In the genomic region with DNA sequence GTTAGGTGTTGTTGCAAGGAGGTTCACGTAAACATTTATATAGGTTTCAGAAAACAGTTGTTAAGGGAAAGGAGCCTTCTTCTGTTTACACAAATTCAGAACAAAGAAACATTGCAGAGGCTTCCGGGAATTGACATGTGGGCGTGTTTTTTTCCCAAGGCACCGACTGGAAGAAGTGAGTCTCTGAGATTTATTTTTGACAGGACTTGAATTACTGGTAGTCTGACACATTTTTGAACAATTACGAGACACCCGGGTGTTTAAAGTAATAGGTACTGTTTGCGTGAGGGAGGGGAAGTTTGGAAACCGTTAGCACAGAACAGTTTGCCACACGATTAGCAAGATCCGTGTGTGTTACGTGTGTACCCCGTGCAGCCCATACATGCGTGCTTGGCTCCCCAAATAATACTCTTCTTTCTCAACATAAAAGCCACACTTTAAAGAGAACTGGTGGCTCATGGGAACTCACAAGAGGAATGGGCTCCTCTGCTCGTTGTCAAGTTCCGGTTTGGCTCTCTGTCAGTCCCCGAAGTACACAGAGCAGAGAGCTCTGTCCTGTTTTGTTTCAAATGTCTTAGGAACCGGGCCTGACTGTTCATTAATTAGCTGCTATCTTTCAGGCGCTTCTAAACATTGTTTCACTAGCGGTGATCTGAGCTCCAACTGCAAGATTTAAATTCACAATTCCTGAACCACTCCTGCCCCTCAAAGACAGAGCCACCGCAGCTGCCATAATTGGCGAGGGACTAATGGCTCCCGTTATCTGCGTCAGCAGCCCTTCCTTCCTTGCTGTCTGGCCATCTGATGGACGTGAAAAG, we compare ENCODE assay signal across 7 mouse cellular contexts.
DNase-seq lines count a peak whose midpoint lies in the region; ATAC-seq and TF ChIP-seq lines count a peak whose summit lies in the region.

No protein-coding gene starts in this region.

- H3K36me3 ChIP-seq in intestine, postnatal 0 days (ENCODE audit: control insufficient read depth, insufficient read depth), result no peaks in the 10 kb centered on the region
- no peaks in the 10 kb centered on the region for H3K36me3 ChIP-seq in stomach, embryonic 15.5 days

- intact Hi-C loops in left cerebral cortex, postnatal 14 days (cut with DNase I), result no loop called here

- WGBS in intestine, postnatal 0 days, result 34% methylated on average over 24 of the region's 24 CpGs
- WGBS in stomach, embryonic 15.5 days, result 15% methylated on average over 24 of the region's 24 CpGs

- H3K9ac ChIP-seq in intestine, postnatal 0 days (ENCODE audit: low read depth, low read length), result no peak overlapping the region
- no peak overlapping the region for H3K9ac ChIP-seq in stomach, embryonic 15.5 days

- no peak overlapping the region for H3K4me3 ChIP-seq in intestine, postnatal 0 days (ENCODE audit: low read depth, low read length)
- H3K4me3 ChIP-seq in stomach, embryonic 15.5 days (replicated peaks), result no peak overlapping the region

- H3K27me3 ChIP-seq in intestine, postnatal 0 days (replicated peaks; ENCODE audit: control insufficient read depth, insufficient read depth, low read length), result no peaks in the 10 kb centered on the region
- H3K27me3 ChIP-seq in stomach, embryonic 15.5 days (replicated peaks), result no peaks in the 10 kb centered on the region

- H3K4me1 ChIP-seq in intestine, postnatal 0 days (replicated peaks; ENCODE audit: control insufficient read depth, insufficient read depth, low read length), result no peaks in the 10 kb centered on the region
- 0 out of 2 replicates have a peak, but pooled peaks cover 5% of the 10 kb centered on the region for H3K4me1 ChIP-seq in stomach, embryonic 15.5 days

- ATAC-seq in intestine, postnatal 0 days, result no peak
- peak; percentile 54; the same call in 1 of the 2 replicates for ATAC-seq in stomach, embryonic 15.5 days (ENCODE audit: insufficient read depth, low FRiP score, low read depth)

- no peak for TF ChIP-seq CTCF in intestine, postnatal 0 days (IDR thresholded peaks at IDR 0.05; ENCODE audit: low read depth)

- DNase-seq in fat pad, adult 2 months (ENCODE audit: extremely low read depth, low read depth, low spot score), result peak; percentile 19
- peak; percentile 96 for DNase-seq in heart, adult 11 months
- peak; percentile 47 to 53 for DNase-seq in lung, adult 18-20 months
- DNase-seq in left cerebral cortex, postnatal 14 days (ENCODE audit: low spot score in 2 of 2), result no peak
- no peak for DNase-seq in layer of hippocampus, adult 9-11 months

- H3K9me3 ChIP-seq in intestine, postnatal 0 days (ENCODE audit: control insufficient read depth), result no peaks in the 10 kb centered on the region
- no peaks in the 10 kb centered on the region for H3K9me3 ChIP-seq in stomach, embryonic 15.5 days

- peak overlapping the region; percentile 38 for H3K4me2 ChIP-seq in intestine, postnatal 0 days (replicated peaks; ENCODE audit: low read depth)
- H3K4me2 ChIP-seq in stomach, embryonic 15.5 days, result peak overlapping the region; percentile 46

- H3K27ac ChIP-seq in intestine, postnatal 0 days (ENCODE audit: low read depth, low read length), result peak overlapping the region; percentile 30; the same call in 1 of the 2 replicates
- peak overlapping the region; percentile 83 for H3K27ac ChIP-seq in stomach, embryonic 15.5 days

Comparison
In these comparisons a context has a peak if more than half of its experiments do, and no peak if none do; other contexts are left out.
1. DNase-seq: peak in fat pad, adult 2 months (single experiment), heart, adult 11 months (single experiment) and lung, adult 18-20 months (2 of 2); none in left cerebral cortex, postnatal 14 days (0 of 2) and layer of hippocampus, adult 9-11 months (single experiment).